Mouse (Mus musculus): ENCODE measurements around the gene Rpl13.

Rpl13 gene

GRCm38 (mm10) chr8:123106531-123106930 lies 4.4 kb downstream of the Rpl13 start:
- DNase-seq (ENCODE audit: extremely low spot score, low spot score), result peak; percentile 18

GRCm38 (mm10) chr8:123108010-123108409 lies 5.9 kb downstream of the Rpl13 start:
- DNase-seq (ENCODE audit: extremely low spot score, low spot score), result no peak

- DNase-seq (ENCODE audit: extremely low spot score, low spot score), result no peak
Observed at GRCm38 (mm10) chr8:123108953-123109352, 6.8 kb downstream of the Rpl13 start.

DNA sequence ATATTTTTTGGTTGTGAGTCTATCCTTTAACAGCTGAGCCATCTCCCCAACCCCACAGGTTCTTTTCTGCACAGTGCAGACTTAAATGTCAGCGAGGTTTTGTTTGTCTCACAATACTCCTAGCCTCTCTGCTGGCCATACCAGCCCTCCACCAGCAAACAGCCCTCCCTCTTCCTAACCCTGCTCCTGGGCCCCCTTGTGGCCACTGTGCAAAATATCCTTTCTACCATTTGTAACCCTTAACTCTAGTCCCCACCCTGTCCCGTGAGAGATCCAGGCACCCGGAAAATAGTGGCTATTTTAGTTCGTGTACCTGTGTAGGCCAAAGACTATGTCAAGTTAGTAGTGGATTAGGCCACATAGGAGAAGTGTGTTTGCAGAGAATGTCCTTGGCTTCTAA lies 8.5 kb downstream of the Rpl13 start:
- peak; percentile 56 for DNase-seq (ENCODE audit: extremely low spot score, low spot score)

DNA sequence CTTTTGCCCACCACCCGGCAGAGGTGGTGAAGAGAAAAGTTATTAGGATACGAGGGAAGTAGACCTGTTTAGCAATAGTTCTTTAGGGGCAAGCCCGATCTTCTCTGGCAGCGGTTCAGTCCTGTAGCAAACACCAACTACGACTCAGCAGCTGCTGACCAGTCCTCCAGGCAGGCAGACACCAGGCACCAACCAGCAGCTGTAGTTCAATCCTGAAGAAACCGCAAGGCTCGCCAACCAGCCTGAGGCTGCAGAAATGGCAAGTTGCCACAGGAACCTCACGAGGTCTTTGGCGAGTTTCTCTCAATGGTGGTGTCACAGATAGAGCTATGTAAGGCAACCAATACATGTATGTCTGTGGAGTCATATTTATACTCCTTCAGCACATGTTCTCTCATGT lies 10.7 kb downstream of the Rpl13 start:
- no peak for DNase-seq (ENCODE audit: extremely low spot score, low spot score)

- no peak for DNase-seq (ENCODE audit: extremely low spot score, low spot score)
Observed at GRCm38 (mm10) chr8:123113908-123114469, 11.8 kb downstream of the Rpl13 start.

DNA sequence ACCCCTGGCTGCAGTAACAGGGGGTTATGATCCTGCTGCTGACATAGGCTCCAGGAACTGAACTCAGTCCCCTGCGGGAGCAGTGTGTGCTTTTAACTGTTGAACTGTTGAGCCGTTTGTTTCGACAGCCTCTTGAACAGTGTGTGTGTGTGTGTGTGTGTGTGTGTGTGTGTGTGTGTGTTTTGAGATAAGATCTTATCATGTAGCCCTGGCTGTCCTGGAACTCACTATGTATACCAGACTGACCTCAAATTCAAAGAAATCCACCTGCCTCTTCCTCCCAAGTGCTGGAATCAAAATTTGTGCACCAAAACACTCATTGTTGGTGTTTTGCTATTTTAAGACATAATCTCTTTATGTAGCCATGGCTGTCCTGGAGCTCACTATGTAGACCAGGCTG lies 12.5 kb downstream of the Rpl13 start:
- DNase-seq (ENCODE audit: extremely low spot score, low spot score), result no peak

GRCm38 (mm10) chr8:123117127-123117731 lies 15.1 kb downstream of the Rpl13 start, which contains the start of gene Cpne7:
Cpne7 (plus strand) TSS chr8:123117374.
- no peak for DNase-seq (ENCODE audit: extremely low spot score, low spot score)

DNA sequence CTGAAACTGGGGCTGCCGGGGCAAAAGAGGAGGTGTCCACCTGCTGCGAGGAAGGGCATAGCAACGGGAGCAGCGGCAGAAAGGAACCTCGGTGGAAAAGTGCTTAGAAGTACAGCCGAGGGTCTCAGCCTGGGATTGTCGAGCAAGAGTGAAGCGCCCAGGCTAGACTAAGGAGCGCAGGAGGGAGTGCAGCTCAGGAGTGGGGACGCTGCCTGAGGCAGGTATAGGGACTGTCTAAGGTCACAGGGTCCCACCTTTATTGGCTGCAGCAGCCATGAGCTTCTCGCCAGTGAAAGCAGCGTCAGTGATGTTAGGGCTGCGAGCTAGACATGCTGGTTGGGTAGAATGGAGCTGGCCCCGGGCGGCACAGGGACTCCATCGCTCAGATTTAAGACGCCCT lies 15.6 kb downstream of the Rpl13 start:
- no peak for DNase-seq (ENCODE audit: extremely low spot score, low spot score)

DNA sequence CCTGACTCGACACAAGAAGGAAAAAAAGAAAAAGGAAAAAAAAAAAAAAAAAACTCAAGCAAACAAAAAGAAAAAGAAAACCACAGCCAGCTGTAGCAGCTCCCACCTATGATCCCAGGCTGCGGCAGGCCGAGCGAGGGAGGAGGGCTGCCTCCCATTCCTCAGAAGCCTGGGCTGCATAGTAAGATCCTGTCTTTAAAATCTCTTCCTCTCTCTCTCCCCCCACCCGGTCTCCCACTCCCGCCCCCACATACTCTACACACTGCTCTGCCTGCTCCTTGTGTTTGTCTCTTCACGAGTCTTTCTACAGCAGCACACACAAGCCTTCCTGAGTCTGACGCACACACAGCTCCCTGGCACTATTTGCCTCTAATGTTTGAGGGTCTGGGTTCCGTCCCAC lies 19.9 kb downstream of the Rpl13 start:
- no peak for DNase-seq (ENCODE audit: extremely low spot score, low spot score)

DNA sequence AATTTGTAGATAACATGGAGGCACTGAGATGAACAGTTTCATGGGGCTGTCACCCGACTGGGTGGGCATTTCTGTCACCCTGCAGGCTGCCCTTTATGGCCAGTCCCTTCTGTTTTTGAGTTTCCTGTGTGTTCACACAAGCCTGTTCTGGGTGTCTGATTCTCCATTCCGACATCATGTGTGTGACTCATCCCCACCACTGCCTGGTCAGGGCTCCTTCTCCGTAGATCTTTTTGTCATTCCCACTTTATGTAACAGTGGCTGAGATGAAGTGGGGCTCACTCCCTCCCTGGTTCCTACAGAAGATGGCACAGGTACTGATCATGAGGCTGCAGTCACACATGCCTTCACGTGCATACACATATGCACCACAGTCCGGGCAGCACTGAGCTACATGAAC lies 20.5 kb downstream of the Rpl13 start:
- DNase-seq (ENCODE audit: extremely low spot score, low spot score), result no peak

- peak; percentile 78 for DNase-seq (ENCODE audit: extremely low spot score, low spot score)
Observed at GRCm38 (mm10) chr8:123126193-123126816, 24.2 kb downstream of the Rpl13 start.

DNA sequence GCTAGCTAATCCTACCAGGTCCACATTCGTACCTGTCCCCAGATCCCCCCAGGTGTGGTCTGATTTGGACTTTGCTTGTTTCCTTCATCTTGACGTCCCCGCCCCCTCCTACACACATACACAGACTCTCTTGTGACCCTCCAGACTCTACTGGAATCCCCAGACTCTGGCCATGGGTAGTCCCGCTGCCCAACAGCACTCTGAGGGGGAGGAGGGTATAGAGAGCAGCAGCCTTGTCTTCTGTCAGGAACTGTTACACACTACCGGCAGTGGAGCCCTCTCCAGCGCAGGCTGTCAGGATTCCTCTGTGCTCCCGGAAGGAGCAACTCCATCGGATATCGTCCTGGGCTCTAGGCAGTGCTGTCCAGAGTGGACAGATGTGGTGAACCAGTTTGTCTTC lies 28.9 kb downstream of the Rpl13 start:
- no peak for DNase-seq (ENCODE audit: extremely low spot score, low spot score)

GRCm38 (mm10) chr8:123132953-123133352 lies 30.8 kb downstream of the Rpl13 start:
- no peak for DNase-seq (ENCODE audit: extremely low spot score, low spot score)

GRCm38 (mm10) chr8:123134149-123134713 lies 32.1 kb downstream of the Rpl13 start:
- DNase-seq (ENCODE audit: extremely low spot score, low spot score), result no peak

- no peak for DNase-seq (ENCODE audit: extremely low spot score, low spot score)
Observed at GRCm38 (mm10) chr8:123135406-123135805, 33.3 kb downstream of the Rpl13 start.

DNA sequence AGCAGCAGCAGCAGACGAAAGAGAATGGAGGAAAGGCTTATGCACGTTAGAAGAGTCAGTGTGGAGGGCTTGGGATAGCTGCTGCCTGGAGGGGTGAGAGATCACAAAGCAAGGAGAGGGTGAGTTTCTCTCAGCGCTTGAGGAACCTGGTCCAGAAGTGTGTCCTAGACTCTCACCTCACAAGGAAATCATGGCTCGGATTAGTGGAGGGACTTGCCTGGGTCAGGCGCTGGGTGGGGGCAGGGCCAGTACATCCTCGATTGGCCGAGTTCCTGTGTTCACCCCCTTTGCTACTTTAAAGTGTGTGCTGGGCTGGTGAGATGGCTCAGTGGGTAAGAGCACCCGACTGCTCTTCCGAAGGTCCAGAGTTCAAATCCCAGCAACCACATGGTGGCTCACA lies 33.7 kb downstream of the Rpl13 start:
- no peak for DNase-seq (ENCODE audit: extremely low spot score, low spot score)

GRCm38 (mm10) chr8:123136287-123136686 lies 34.1 kb downstream of the Rpl13 start:
- no peak for DNase-seq (ENCODE audit: extremely low spot score, low spot score)

DNA sequence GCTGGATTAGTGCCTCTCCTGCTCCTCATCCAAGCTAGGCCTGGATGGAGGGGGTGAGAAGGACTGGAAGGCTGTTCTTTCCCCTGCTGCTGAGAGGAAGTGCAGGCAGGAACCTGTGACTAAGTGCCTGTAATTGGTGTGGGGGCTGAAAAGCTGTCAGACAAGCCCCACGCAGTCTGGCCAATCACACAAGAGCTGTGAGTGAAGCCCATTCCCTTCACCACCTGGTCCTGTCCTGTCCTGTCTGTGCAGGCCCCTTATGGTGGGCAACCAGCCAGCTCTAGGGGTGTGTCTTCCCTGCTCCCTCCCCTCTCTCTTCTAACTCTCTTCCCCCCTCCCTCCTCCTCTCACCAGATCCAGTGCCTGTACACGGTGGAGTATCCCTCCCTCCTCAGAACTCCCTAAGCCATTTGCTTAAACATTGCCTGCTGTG lies 35.5 kb downstream of the Rpl13 start:
- no peak for DNase-seq (ENCODE audit: extremely low spot score, low spot score)

DNA sequence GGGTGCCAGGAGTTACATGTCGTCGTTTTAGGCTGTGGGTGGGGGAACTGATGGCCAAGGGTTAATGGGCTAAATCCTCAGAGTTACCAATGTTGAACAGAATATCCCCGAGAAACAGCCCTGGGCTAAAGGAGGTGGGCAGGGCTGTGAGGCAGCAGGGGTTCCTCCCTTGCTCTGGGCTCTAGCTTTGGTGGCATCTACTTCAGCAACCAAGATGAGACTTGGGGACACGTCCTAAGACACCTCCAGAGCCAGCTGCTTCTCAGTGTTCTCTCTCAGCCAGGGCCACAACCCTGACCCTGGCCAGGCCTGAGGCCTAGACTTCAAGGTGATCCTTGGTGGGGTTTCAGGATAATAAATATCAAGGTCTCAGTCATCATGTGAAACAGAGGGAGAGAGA lies 36.6 kb downstream of the Rpl13 start:
- DNase-seq (ENCODE audit: extremely low spot score, low spot score), result no peak

DNA sequence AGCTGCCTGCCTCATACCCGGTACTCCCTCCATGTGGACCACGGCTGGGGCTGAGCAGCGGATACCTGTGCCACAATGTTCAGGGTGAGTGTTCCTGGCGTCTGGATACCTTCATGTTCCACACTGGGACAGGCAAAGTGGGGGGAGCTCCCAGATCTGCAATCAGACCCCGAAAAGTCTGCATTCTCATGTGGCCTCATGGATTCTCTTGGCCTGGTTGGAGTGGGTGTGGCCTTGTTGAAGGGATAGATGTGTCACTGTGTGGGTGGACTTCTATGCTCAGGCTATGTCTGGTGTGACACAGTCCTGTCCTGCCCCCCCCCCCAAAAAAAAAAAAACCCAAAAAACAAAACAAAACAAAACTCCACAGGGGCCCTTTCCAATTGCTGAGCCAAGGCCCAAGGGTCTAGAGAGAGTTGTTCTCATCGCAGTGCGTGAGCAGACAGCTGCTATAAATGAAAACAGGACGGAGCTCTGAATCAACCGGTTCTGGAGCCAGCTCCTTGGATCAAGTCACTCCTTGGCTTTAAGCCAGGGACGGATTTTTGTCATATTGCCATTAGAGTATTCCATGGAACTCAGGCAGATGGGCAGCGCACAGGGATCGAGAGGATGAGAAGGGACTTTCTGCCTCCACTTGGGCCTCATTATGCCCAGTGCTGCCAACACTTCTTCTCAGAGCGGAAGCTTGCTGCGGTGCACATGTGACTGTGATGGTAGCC lies 39.8 kb downstream of the Rpl13 start:
- no peak for DNase-seq (ENCODE audit: extremely low spot score, low spot score)

- DNase-seq (ENCODE audit: extremely low spot score, low spot score), result no peak
Observed at GRCm38 (mm10) chr8:123145279-123145678, 43.1 kb downstream of the Rpl13 start.
